Mouse (Mus musculus) hindlimb bud, embryonic 11.5 days (tissue): Measurements from ENCODE around the gene Ykt6.
A peak's percentile ranks its signal among the peaks of the same experiment; 100 is the strongest.
"Not testable (repeated sequence)": the region's sequence is repeated elsewhere in the genome, so short reads cannot be mapped to it uniquely, and the experiment has no call there.

ENCODE experiments used
- DNase-seq: peaks from one replicate; pipeline ENCODE4 v3.0.0-alpha.2; 2012; ENCODE audit warnings: low read depth, low spot score; ENCODE audit errors: extremely low spot score

Ykt6 gene

GRCm38 (mm10) chr11:5989954-5990593 lies 34.6 kb downstream of the Ykt6 start:
- no peak for DNase-seq

- DNase-seq, result no peak
Observed at GRCm38 (mm10) chr11:5990910-5991309, 35.4 kb downstream of the Ykt6 start.

- no peak for DNase-seq
Observed at GRCm38 (mm10) chr11:5994212-5994611, 38.7 kb downstream of the Ykt6 start.

DNA sequence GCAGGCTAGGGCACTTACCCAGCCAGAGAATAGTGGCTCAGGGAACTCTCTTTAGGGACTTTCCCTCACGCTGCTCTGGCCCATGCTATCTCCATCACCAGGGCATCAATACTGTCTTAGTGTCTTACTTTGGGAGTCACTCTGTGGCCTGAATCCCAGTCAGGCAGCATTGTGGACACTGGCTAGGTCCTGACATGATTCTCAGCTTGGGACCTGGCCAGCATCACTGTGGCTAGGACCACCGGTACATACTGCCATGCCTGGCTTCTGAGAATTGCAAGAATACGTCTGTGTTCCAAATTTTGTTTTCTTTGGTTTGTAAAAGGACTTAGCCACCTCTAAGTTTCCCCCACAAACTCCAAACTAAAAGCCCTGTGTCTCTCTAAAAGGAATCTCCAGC lies 39.4 kb downstream of the Ykt6 start:
- no peak for DNase-seq

- peak; percentile 52 for DNase-seq
Observed at GRCm38 (mm10) chr11:5995989-5996388, 40.5 kb downstream of the Ykt6 start.

GRCm38 (mm10) chr11:5998472-5998871 lies 43.0 kb downstream of the Ykt6 start:
- DNase-seq, result no peak

- DNase-seq, result peak; percentile 14
Observed at GRCm38 (mm10) chr11:5999832-6000771, 44.6 kb downstream of the Ykt6 start.

GRCm38 (mm10) chr11:6000961-6001682 lies 45.6 kb downstream of the Ykt6 start:
- DNase-seq, result no peak

GRCm38 (mm10) chr11:6001981-6002649 lies 46.6 kb downstream of the Ykt6 start:
- DNase-seq, result no peak

DNA sequence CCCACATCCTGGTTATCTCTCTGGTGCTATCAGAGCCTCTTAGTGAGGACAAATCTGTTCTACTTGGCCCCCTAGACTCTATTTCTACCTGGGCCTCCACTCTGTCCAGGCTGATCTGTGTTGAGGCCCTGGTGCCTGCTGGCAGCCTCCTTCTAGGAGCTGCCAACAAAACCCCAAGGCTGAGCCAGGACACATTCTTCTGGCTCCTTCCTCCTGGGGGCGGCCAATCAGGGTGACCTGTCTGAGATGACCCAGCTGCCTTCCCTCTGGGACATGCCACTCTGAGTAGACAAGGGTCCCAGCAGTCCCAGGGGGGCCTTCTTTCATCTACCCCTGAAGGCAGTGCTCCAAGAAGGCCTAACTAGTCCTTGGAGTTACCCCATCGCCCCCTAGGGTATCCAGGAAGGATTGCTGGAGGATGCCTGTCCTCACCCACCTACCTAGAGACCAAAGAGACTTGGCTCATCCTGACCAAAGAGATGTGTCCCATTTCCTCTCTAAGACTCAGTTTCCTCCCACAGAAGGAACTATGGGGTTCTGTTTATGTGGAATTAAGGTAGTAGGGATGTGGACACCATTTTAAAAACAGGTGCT lies 47.6 kb downstream of the Ykt6 start:
- no peak for DNase-seq

GRCm38 (mm10) chr11:6005374-6006043 lies 50.0 kb downstream of the Ykt6 start:
- not testable (repeated sequence) for DNase-seq

GRCm38 (mm10) chr11:6006351-6007009 lies 51.0 kb downstream of the Ykt6 start:
- not testable (repeated sequence) for DNase-seq

- not testable (repeated sequence) for DNase-seq
Observed at GRCm38 (mm10) chr11:6007010-6007778, 51.7 kb downstream of the Ykt6 start.

DNA sequence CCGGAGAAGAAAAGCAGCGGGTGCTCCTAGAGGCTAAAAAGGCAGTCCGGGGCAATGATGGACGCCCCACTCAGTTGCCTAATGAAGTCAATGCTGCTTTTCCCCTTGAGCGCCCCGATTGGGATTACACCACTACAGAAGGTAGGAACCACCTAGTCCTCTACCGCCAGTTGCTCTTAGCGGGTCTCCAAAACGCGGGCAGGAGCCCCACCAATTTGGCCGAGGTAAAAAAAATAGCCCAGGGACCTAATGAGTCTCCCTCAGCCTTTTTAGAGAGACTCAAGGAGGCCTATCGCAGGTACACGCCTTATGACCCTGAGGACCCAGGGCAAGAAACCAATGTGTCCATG lies 52.3 kb downstream of the Ykt6 start:
- not testable (repeated sequence) for DNase-seq

DNA sequence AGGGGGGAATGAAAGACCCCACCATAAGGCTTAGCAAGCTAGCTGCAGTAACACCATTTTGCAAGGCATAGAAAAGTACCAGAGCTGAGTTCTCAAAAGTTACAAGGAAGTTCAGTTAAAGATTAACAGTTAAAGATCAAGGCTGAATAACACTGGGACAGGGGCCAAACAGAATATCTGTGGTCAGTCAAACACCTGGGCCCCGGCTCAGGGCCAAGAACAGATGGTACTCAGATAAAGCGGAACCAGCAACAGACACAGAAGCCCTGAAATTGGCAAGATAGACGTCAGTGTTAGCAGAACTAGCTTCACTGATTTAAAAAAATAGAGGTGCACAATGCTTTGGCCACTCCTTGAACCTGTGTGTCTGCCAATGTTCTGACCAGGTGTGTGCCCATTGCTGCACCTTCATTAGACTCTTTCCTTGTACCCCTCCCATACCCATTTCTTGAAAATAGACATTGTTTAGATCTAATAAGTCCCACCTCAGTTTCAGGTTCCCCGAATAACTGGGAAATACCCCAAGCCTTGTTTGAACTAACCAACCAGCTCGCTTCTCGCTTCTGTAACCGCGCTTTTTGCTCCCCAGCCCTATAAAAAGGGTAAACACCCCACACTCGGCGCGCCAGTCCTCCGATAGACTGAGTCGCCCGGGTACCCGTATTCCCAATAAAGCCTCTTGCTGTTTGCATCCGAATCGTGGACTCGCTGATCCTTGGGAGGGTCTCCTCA lies 55.4 kb downstream of the Ykt6 start:
- DNase-seq, result not testable (repeated sequence)

DNA sequence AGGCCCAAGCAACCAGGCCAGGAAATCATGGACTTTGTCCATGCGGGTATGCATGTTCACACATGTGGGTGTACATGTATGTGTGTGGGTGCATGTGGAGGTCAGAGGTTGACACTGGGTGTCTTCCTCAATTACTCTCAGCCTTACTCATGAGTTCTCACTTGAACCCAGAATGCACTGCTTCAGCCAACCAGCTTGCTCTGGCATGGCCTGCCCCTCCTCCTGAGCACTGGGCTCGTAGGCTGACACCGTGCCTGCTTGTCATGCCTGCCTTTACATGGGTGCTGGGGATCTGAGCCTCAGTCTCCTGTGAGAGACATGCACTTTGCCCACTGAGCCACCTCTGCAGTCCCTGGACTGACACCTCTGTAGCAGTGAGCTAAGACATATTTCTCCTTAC lies 56.4 kb downstream of the Ykt6 start:
- DNase-seq, result no peak

- DNase-seq, result no peak
Observed at GRCm38 (mm10) chr11:6013359-6013758, 57.9 kb downstream of the Ykt6 start.

DNA sequence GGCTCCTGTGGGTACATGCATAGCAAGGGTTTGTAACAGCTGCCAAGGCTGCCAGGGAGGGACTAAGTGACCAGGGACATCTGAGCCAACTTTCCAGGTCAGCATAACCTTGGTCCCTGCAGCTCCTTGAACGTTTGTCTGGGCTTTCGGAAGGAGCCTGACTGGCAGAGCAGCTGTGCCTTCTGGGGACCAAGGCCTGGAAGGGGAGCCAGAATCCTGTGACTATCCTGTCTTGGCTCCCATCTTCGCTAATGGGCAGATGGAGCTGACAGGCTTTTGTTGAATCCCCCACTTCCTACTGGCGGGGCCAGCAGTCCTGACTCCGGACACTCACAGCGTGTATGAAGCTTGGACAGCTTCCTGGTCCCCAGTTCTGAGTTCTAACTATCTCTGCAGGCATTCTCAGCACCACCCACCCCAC lies 59.5 kb downstream of the Ykt6 start:
- DNase-seq, result no peak
